Mouse (Mus musculus) cerebellum, adult 11-12 months (tissue): Measurements from ENCODE around the gene 1700122O11Rik.

Experiments
- DNase-seq: peaks from one replicate; pipeline ENCODE4 v3.0.0; 2022

1700122O11Rik gene

DNA sequence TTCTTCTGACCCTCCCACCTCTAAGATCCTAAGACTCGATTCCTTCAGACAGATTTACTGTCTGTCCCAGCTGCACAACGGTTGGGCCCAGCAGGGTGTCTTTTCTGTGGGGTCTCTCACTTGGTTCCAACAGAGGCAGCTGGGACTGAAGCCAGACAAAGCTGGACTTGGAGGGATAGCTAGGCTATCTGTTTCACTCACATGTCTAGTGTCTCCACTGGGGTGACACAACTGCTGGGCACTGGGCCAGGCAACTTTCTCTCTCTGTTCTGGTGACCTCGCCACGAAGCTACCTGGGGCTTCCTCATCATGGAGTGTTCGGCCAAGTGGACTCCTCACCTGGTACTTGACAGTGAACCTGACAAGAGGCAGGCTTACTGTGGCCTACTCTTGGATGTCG lies 10.4 kb downstream of the 1700122O11Rik start:
- DNase-seq, result no peak

DNA sequence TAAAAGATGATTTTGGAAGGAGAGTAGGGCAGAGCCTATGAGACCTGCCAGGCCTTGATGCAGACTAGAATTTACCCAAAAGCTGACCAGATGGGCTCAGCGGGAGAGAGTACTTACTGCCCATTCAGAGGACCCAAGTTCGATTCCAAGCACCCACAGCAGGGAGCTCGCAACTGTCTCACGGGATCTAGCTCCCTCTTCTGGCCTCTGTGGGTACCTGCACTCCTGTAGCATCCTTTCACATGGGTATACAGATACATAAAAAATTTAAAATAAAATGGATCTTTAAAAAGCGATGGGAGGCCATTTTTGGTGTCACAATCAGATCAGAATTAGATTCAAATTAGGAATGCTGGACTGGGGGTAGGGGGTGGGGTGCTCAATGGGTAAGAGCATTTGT lies 11.1 kb downstream of the 1700122O11Rik start:
- DNase-seq, result no peak

DNA sequence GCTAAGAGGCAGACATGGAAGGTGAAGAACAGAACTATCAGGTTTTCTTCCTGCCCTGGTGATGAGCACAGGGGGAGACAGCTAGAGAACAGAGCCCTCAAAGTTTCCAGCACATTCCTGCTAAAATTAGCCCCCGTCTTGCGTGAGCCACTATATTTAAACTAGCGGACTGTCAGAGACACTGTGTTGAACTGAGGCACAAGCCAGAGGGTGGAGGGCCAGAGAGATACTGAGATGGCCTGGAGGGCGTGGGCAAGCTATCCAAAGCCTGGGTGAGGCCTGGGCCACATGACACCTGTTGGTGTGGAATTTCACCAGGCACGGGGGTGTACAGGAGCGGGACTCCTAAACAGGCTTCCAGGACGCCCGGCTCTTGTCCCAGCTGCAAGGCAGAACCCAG lies 14.0 kb downstream of the 1700122O11Rik start:
- DNase-seq, result no peak

DNA sequence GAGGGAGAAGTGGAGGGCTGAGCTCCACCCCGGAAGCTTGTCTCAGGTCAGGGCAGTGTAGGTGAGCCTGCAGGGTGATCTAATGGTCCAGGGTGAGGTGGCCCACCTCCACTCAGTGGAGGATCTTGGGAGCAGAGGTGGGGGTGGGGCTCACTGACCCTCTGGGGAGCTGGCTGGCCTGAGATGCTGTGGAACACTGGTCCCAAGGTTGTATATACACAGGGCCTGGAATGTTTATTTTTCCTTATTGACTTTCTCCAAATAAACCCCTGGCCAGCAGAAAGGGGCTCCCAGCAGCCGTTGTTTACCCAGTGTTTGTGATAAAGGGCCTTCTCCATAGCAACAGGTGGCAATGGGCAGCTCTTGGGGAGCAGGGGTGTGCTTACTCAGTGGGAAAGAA lies 18.5 kb downstream of the 1700122O11Rik start:
- DNase-seq, result no peak

DNA sequence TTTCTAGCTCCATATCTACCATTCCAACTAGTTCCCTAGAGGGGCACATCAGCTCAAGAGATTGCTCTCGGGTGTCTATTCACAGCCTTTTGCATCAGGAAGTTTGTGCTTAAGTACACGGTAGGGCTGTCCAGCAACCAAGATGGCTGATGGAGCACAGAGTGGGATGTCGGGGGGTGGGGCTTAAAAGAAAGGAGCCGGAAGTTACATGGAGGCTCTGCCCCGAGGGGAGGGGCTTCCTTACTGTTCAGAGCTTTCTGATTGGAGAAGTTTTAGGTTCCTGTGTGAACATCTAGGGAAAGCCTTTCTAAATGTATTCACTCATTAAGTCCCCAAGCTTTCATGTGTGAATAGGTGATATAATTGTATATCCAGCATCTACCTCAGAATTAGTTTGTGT lies 21.5 kb downstream of the 1700122O11Rik start:
- no peak for DNase-seq

DNA sequence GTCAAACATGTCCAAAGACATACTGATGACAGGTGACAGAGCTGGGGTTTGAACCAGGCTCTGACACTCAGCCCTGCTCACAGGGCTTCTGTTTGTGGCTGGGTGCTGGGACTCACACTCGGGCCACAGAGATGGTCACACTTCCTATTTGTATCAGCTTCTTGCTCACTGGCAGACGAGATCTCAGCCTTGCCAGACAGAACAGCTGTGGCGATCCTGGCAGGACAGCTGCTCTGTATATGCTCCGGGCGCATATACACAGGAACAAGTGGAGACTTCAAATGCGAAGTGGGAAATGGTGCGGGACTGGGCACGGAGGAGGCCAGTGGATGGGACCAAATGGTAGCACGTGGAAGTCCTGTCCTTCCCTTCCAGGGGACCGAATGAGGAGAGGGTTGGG lies 25.5 kb downstream of the 1700122O11Rik start:
- no peak for DNase-seq

DNA sequence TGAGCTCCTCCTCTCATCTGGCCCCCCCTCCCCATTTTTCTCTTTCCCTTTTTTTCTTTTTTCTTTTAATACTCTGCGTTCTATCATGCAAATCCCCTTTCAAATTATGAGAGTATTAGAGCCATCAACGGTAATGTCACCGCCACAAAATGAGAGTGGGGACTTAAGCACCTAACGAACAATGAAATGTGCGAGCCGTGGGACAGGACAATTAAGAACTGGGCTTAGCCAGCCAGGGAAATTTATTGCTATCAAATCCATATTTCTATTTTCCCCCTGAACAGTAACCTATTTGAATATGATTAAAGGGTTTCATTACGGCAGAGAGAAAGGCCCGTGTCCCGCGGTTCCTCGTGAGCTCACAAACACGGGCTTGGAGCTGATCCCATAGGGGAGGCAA lies 27.0 kb downstream of the 1700122O11Rik start:
- DNase-seq, result no peak

DNA sequence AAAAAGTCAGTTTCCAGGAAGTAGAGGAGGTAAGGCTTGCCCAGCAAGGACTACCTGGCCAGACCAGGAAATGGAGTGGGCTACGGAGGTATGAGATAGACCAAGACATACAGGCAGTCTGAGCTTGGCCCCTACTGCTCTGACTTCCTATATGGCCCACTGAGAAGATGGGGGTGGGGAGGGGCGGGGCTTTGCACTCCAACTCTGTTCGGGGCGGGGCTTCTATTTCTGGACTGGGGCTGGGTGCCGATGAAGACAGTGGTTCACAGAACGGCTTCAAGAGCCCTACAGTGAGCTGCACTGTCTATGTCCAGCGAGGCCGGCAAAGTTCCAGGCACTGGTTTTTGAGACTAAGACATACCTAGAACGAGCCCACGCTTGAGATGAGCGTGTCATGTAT lies 27.8 kb downstream of the 1700122O11Rik start:
- DNase-seq, result no peak

DNA sequence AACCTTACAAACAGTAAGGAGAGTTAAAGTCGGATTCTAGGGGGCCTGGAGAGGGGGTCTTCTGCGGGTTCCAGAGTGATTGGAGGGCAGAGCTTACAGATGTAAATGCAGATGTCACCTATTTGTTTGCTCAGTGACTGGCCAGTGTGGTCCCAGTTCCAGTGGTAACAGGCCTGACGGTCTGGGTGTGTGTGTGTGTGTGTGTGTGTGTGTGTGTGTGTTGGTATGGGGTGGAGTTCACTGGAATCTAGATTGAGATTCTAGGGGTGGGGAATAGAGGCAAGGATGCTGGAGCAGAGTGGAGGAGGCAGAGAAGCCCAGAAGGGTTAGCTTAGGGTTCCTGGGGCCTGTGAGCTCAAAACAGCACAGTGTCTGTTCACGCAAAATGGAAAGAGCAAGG lies 32.3 kb downstream of the 1700122O11Rik start:
- DNase-seq, result no peak

DNA sequence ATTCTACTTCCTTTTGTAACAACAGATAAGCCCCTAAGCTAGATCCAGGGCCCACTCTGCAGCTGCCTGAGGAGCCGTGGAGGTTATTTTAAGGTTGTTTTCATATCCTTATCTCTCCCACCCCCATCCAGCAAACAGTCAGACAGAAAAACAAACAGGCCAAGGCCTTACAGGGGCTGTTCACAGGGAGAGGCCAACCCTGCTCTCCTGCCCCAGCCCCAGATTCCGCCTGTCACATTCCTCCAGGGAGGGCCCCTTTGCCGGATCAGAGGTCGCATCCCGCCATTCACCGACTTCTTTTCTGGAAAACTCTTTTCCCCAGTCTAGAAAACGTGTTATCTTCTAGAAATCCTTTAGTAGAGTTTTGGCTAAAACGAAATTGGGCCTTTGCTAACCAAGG lies 33.0 kb downstream of the 1700122O11Rik start:
- no peak for DNase-seq

DNA sequence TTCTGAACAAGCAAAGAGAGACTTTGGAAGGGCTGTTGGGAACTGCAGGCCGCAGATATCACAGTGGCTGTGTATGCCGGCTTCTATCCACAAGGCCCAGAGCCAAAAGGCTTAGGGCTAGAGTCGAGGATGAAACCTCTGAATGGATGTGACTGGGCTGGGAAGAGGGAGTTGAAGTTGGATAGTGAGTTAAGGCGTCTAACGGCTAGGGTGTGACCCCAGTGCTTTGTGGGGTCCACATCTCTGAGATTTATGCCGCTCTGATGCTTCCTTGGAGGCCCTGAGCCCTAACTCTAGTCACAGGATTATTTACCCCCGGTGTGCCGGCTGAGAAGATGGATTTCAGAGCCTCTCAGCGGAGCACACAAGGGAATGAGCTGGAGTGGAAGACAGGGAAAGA lies 33.5 kb downstream of the 1700122O11Rik start:
- DNase-seq, result no peak

DNA sequence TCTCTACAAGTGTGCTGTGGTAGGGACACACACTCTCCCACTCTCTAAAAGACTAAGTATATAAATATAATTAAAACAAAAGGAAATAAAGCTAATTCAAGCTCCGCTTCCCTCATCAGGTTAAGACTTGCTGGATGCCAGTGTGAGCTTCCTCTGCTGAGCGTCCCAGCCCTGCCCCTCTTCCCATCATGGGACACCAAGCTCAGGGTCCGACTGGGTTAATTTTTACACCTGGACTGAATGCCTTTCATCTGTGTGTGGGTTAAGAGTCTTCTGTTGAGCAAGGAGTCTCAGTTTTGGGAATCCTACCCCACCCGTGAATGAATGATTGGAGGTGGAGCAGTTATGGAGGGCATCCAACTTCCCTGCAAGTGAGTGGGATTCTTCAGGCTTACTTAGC lies 35.6 kb downstream of the 1700122O11Rik start:
- no peak for DNase-seq

DNA sequence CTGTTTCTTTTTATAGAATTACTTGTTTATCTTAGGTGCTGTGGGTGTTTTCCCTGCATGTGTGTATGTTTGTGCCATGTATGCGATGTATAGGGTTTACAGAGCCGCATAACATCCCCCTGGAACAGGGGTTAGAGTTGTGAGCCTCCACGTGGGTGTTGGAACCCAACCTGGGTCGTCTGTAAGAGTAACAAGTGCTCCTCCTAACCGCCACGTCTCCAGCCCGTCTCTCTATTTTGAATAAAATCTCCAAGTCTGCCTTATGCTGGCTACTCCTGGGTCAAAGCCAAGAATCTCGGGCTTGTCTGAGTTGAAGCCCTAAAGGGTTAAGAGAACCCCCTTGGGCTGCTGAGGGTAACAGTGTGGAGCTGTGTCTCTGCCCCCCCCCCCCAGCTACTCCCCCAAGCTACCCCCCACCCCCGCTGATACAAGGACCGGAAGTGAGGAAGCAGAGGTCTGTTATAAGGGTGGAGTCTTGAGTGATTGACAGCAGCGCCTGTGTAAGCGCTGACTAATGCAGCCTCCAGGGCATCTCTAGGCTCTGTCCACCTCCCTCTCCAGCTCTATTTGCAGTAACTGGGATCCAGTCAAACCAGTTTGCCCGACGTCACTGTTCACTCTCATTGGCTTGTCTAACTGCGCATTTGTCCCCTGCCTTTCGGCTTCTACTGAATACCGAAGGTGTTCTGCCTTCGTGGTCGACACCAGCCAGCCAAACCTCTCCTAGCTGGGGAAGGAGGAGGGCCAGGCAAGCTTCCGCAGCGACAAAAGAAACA lies 36.3 kb downstream of the 1700122O11Rik start:
- peak; percentile 37 for DNase-seq

DNA sequence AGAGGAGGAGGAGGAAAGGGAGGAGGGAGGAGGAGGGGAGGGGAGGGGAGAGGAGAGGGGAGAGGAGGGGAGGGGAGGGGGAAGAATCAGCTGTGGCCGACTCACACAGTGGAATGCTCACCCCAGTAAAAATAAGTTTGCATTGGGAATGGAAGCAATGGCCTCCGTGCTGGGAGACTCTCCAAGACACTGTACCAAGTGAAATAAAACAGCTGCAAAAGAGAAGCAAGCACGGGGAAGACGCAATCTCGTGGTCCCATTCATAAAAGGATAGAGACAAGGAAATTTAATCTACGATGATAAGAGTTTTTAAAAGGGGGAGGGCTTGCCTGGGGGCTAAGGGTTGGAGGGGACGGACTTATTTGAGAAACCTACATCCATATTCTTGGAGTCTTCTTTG lies 36.9 kb downstream of the 1700122O11Rik start:
- no peak for DNase-seq

DNA sequence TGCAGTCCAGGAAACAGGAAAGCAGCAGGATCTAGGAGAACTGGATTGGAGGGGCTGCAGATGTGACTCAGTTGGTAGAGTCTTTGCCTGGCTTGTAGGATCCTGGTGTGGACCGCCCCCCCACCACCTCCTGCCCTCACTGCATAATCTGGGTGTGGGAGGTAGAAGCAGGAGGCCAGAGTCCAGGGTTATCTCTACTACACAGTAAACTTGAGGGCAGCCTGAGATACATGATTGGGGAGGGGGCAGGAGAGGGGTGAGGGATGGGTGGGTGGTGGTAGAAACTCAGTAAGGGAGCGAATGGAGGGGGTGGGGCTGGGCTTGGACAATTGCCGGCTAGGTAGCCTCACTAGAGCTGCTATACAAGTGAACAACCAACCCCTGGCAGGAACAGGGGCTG lies 38.3 kb downstream of the 1700122O11Rik start:
- no peak for DNase-seq

DNA sequence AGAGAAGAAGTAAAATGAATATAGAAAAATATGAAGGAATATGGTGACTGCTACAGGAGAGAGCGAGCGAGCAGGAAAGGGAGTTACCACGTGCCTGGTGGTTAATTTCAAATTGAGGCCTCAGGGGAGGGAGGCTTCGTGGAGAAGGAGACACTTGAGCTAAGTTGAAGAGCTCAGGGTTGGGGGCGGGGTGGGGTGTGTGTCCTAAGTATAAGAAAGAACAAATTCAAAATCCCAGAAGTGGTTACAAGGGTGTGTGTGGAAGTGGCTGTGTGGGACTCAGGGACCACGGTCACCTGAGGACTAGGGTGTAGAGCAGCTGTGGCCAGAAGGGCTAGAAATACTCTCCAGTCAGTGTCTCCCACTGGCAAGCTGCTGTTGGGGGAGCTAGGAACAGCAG lies 38.7 kb downstream of the 1700122O11Rik start:
- DNase-seq, result no peak

DNA sequence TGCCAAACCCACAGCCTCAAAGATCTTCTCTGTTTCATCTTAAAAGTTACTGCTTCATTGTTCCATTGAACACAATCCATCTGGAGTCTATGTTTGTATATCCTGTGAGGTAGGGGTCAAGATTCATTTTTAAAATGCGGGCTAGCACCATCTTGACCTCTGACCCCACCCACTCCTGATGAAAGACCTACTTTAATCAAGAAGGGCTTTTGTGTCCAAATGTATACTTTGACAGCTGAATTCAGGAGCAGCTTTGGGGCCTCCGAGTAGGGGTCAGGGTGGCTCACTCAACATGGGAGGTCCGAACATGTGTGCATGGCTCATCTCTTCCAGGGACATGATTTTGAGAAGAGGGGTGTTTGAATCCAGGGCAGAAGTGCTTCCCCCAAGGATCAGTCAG lies 40.3 kb downstream of the 1700122O11Rik start:
- DNase-seq, result no peak

DNA sequence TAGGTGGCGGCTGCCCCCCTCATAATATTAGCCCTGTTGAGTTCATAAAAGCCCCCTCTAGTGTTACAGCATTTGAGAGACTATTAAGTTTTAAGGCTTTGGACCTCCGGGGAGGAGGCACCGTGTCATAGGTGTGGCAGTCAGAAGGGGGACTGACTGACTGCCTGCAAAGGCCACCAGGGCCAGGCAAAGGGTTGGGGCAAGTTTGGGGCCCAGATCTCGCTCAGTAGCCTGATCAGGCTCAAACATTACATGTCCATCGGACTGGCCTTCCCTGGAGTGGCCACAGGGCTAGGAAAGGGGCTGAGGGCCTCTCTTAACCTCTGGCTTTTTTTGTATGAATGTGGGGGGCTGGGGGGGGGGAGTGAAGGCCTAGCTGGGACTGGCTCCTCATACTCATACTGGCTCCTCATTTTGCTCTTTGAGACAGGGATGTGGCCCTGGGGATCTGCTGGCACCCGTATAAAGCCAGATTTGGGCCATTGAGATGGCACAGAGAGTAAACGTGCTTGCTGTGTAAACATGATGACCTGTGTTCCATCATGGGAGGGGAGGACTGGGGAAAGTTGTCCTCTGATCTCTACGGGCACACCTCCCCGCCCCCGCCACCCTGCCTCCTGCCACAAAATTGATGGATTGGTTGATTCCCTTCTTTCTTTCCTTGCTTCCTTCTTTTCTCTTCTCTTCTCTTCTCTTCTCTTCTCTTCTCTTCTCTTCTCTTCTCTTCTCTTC lies 47.5 kb downstream of the 1700122O11Rik start:
- DNase-seq, result no peak

DNA sequence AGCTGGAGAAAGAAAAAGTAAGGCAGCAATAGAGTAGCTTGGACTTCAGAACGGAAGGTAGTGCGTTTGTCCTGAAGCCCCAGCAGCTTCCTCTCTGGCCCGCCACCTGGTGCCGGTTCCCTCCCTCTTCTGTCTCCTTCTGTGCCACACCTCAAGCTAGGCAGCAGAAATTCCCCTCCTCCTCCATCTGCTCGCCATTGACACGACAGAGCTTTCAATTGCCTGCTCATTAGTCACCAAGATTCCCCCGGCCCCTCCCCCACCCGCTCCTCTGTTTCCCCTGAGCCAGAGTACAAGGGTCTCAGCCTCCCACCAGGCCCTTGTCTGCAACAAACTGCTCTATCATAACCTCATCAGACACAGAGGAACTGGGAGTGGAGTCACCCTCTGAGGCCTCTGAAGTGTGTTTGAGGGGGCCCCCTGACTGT lies 48.1 kb downstream of the 1700122O11Rik start:
- DNase-seq, result no peak

DNA sequence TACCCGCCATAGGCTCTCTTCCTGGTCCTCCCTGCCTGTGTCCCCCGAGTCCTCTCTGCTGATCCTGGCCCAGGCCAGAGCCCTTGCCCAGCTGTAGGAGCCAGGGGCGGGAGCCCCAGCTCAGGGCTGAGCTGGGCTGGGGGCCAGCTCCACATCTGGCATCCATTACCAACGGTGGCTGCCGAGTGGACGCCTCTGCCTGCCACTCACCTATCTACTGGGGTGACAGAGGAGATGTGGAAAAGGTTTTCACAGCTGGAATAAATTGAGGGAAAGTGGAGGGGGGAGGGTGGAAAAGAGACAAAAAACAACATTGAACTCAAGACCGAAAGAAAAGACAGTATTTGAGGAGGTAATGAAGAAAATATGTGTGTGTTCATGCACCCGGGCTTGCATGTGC lies 49.3 kb downstream of the 1700122O11Rik start:
- DNase-seq, result no peak

DNA sequence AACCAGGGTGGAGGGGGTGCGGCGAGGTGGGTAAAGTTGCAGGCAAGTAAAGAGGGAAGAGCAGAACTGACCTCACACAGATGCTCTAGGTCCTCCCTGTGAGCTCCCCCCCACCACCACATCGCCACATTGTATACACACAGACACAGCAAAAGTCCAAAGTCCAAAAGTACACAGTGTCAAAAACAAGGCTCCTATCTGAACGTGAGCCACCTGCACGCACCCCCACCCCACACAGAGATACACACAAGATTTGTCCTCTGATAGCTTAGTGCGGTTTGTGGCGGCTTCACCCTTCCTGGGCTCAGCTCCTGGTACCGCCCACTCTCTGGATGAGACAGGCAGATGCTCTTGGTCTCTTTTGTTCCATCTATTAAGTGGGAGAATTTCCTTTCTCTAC lies 50.0 kb downstream of the 1700122O11Rik start:
- DNase-seq, result no peak
